Mouse (Mus musculus) hindbrain, postnatal 0 days (tissue): ENCODE data around the gene Bmp5. TPM values are rescaled to one million over a fixed set of nuclear protein-coding genes. Genes with fewer than 3 reads are reported as not detected.
A peak's percentile ranks its signal among the peaks of the same experiment; 100 is the strongest.

Experiments used
- ATAC-seq: fragments of 200-750 bp; cut with Nextera tagmentation; 2 replicates; pipeline ENCODE4 v1.8.0; 2017; ENCODE audit warnings: mild to moderate bottlenecking, moderate TSS enrichment, moderate library complexity
- DNase-seq: peaks from one replicate; pipeline ENCODE4 v3.0.0-alpha.2; 2015; ENCODE audit warnings: low spot score
- H3K27ac ChIP-seq: fragments of 300-500 bp; sonication (generic); 2 replicates; pipeline ENCODE4 v1.5.1; 2014; ENCODE audit warnings: mild to moderate bottlenecking
- H3K27me3 ChIP-seq: fragments of 300-500 bp; sonication (generic); 2 replicates; pipeline ENCODE4 v1.6.1; 2014; ENCODE audit warnings: low read length, mixed read lengths; ENCODE audit not compliant: insufficient read depth
- H3K36me3 ChIP-seq: fragments of 300-500 bp; sonication (generic); 2 replicates; pipeline ENCODE4 v1.6.1; 2014; ENCODE audit warnings: low read length, mixed read lengths; ENCODE audit not compliant: insufficient read depth
- H3K4me1 ChIP-seq: fragments of 300-500 bp; sonication (generic); 2 replicates; pipeline ENCODE4 v1.6.1; 2014; ENCODE audit warnings: antibody characterized with exemption, low read length, mixed read lengths; ENCODE audit not compliant: insufficient read depth
- H3K4me2 ChIP-seq: fragments of 300-500 bp; sonication (generic); 2 replicates; pipeline ENCODE4 v1.6.1; 2014; ENCODE audit warnings: low read depth, mild to moderate bottlenecking, low read length, moderate library complexity, mixed read lengths
- H3K4me3 ChIP-seq: fragments of 300-500 bp; sonication (generic); 2 replicates; pipeline ENCODE4 v1.5.1; 2014; ENCODE audit warnings: low read length
- H3K9ac ChIP-seq: fragments of 300-500 bp; sonication (generic); replicated peaks from 2 replicates; pipeline ENCODE4 v1.6.1; 2014; ENCODE audit warnings: mild to moderate bottlenecking, low read length, moderate library complexity, mixed read lengths
- H3K9me3 ChIP-seq: fragments of 300-500 bp; sonication (generic); 2 replicates; pipeline ENCODE4 v1.6.1; 2016; ENCODE audit warnings: low read length, mixed read lengths
- CTCF ChIP-seq: IDR thresholded peaks from 2 replicates; pipeline ENCODE4 v1.5.1; 2016; ENCODE audit warnings: antibody characterized with exemption, control low read depth, low read depth
- WGBS: fragments of 180-500 bp; shearing (Covaris S2); extraction: QIAGEN DNeasy Blood & Tissue Kit; methylation state at CpG from one replicate; pipeline ENCODE4 v1.1.7; 2014; 5-methylcytosine and 5-hydroxymethylcytosine counted together
- polyA plus RNA-seq: library from polyadenylated mRNA; unstranded; fragments of >200 nt; fragmentation: Nextera tagmentation; extraction: Ambion mirVana; gene quantifications from 2 replicates; pipeline ENCODE4 v1.2.1, GENCODE M21; 2015
- total RNA-seq: library from RNA; depleted of rRNA; stranded (reverse); fragments of >200 nt; gene quantifications from 2 replicates; pipeline ENCODE4 v1.2.3, GENCODE M21; 2014

Bmp5 gene
- total and polyA plus RNA-seq, 2 experiments from 2014 or later: 1.9 to 2.3 TPM

DNA sequence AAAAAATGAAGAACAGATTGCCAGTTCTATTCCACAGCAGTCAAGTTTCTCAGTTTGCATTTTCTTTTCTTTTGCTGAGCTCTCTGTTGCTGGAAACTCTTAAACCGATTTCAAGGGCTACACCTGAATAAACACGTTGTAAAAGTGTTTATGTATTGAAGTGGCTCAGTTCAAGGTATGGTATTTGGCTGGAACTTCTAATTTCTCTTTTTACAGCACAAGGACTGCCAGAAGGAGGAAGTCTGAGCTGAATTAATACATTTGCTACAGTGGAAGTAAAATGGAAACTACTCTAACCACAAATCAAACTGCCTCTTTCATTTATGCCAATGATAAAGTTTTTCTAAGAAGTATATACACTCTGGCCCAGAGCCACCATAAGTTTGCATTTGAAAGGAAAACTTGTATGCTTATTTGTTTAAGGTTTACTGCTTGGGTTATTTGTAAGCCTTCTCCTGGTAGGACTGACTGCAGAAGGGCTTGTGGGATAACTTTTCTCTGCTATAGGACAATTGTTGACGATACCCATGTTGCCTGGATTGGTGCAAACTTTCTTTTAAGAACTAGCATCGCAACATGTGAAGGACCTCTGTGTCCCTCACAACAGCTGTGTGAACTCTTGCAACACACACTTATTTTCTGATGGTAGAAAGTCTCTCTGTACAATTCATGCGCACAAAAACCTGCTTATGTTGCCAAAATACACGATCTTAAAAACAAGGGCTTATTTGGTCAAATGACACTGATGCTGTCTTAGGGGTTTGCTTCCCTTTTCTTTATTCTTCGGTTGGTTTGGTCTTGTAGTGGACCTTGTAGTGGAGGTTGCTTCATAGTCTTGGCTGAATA, 95.4 kb downstream of the Bmp5 start:
- no peak overlapping the region for H3K9ac ChIP-seq
- WGBS: 76% methylated on average over 7 of the region's 7 CpGs
- ATAC-seq (no peak), DNase-seq (no peak)
- TF ChIP-seq CTCF: no peak
- no peaks in the 10 kb centered on the region for H3K36me3 ChIP-seq
- no peaks in the 10 kb centered on the region for H3K27me3 ChIP-seq
- H3K9me3 ChIP-seq: no peaks in the 10 kb centered on the region
- no peak overlapping the region for H3K4me3 ChIP-seq
- H3K27ac ChIP-seq: no peak overlapping the region
- H3K4me1 ChIP-seq: no peaks in the 10 kb centered on the region
- H3K4me2 ChIP-seq: no peak overlapping the region

DNA sequence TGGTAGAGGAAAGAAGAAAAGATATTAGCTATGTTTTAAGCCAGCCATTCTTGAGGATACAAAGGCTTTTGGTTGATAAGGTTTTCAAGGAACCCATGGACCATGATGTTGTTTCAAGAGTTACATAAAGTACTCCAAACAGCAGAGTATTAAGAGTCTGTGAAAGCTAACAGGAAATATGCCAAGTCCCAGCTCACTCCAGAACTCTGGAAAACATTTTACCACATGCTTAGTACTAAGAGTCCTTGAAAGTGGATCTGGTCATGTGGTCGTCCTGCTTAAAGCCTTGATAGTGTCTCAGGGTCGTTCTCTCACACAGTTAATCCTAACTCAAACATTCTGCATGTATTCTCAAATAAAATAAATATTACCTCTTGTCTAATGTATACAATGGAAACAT, 101.2 kb downstream of the Bmp5 start:
- WGBS: 74% methylated on average over 2 of the region's 2 CpGs
- DNase-seq: no peak
- no peak for TF ChIP-seq CTCF

DNA sequence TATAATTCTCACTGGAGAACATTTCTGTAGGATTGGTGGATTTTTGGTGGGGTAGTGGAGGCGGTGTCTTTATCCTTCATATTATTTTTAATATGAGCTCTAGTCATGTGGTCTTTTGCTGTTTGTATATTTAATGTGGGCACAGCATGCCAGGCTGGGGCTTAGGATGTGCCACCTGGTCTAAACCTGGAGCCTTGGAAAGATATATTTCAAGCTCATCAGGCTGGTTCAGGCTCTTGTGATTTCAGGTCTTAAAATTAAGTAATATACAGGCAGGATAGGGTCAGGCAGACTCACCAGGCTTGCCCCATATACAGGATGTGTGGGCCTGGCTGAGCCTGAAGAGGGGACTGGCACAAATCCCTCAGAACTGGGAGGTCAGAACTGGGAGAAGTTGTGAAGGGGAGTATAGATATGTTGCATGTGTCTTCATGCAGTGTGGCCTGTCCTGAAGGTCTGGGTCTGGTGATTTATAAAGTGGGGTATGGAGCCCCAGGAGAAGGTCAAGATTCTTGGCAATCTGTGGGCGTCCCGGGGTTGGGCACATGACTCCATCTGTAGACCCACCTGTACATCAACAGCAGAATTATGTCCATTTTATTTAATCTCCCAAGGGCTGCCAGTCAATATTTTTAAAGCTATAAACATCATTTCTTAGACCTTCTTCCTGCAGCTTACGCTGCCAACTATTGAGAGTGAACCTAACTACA, 108.5 kb downstream of the Bmp5 start:
- Histone ChIP-seq H3K9me3 (no peaks in the 10 kb centered on the region), H3K4me2 (no peak overlapping the region), H3K27me3 (no peaks in the 10 kb centered on the region), H3K4me3 (no peak overlapping the region), H3K36me3 (no peaks in the 10 kb centered on the region), H3K27ac (no peak overlapping the region), H3K9ac (no peak overlapping the region), H3K4me1 (no peaks in the 10 kb centered on the region)
- TF ChIP-seq CTCF: no peak
- DNase-seq: no peak
- peak; percentile 38; the same call in 1 of the 2 replicates for ATAC-seq
- 89% methylated on average over 4 of the region's 4 CpGs for WGBS

More for the DNA sequence above, 101.2 kb downstream of the Bmp5 start:
- no peak overlapping the region for H3K4me2 ChIP-seq
- no peaks in the 10 kb centered on the region for H3K9me3 ChIP-seq
- no peak overlapping the region for H3K9ac ChIP-seq
- H3K4me3 ChIP-seq: no peak overlapping the region
- no peaks in the 10 kb centered on the region for H3K36me3 ChIP-seq
- H3K27me3 ChIP-seq: no peaks in the 10 kb centered on the region
- H3K4me1 ChIP-seq: no peaks in the 10 kb centered on the region
- ATAC-seq: no peak
- no peak overlapping the region for H3K27ac ChIP-seq

DNA sequence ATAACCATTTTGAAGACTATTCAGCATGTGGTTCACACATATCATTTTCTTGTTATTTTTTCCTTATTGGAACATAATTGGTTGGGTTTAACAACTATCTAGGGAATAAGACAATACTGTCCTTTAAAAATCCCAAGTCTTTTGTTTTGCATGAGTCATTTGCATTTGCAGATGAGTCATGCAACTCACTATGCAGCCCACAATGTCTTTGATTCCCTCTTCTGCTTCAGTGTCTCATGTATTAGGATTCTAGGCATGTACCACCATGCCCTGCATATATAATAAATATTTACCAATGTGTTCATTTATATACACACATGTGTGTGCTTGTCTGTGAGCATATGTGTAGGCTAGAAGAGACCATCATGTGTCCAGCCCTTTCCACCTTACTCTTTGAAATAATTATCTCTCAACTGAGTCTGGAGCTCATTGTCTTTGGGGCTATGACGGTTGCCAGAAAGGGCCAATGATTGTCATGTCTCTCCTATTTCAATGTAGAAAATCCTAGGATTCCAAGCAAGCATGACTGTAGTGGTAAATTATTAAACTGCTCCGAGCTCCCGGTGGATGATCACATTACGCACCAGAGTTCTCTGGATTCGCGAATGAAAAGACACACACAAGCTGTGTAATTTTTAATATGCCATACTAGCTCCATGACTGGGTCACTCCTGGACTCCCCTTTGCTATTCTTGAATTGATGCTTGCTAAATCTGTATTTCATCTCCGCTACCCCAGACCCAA, 111.8 kb downstream of the Bmp5 start:
- no peak for DNase-seq
- WGBS: 83% methylated on average over 7 of the region's 7 CpGs
- Histone ChIP-seq H3K27me3 (no peaks in the 10 kb centered on the region), H3K9me3 (0 out of 2 replicates have a peak, but pooled peaks cover 3% of the 10 kb centered on the region), H3K27ac (no peak overlapping the region), H3K4me2 (no peak overlapping the region), H3K36me3 (no peaks in the 10 kb centered on the region), H3K9ac (no peak overlapping the region), H3K4me3 (no peak overlapping the region), H3K4me1 (no peaks in the 10 kb centered on the region)
- no peak for ATAC-seq
- TF ChIP-seq CTCF: no peak

DNA sequence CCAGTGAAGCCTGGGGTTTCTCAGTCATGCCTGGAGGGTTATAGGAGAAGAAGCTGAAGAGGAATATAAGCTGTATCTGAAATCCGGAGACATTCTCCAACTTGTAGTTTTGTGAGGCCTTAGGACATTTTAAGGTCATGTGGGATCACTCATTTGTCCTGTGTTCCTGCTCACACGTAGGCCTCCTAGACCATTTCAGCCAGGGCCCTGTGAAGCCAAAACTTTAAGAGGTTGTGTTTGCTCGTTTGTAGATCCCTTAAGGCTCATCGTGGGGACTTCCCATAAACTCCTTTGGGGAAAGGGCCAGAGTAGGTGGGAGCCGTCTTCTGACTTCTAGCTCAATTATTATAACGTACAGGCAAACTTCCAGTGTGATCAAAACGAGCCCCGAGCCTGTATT, 121.8 kb downstream of the Bmp5 start:
- no peaks in the 10 kb centered on the region for H3K4me1 ChIP-seq
- no peaks in the 10 kb centered on the region for H3K27me3 ChIP-seq
- whole genome bisulfite sequencing: 84% methylated on average over 8 of the region's 8 CpGs
- no peak overlapping the region for H3K4me2 ChIP-seq
- TF ChIP-seq CTCF: no peak
- H3K4me3 ChIP-seq: no peak overlapping the region
- no peak overlapping the region for H3K9ac ChIP-seq
- no peak overlapping the region for H3K27ac ChIP-seq
- ATAC-seq: no peak
- no peak for DNase-seq
- H3K36me3 ChIP-seq: no peaks in the 10 kb centered on the region
- no peaks in the 10 kb centered on the region for H3K9me3 ChIP-seq

DNA sequence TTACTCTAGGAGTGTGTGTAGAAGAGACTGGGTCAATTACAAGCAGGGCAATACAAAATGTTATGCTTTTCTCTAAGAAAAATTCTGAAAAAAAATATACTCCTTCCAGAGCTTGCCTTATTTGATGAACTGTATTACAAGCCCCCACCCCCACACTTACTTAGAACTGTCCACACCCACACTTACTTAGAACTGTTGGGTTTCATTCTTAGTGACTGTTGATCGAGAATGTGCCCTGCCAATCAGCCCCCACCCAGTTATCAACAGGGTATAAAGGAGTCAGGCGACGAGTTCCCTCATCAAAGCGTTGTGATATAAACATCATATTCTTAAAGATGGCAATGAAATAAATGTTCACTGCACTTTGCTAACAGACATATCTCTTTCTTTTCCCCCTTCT, 122.9 kb downstream of the Bmp5 start:
- no peaks in the 10 kb centered on the region for H3K4me1 ChIP-seq
- WGBS: 86% methylated on average over 4 of the region's 4 CpGs

More for the DNA sequence above, 122.9 kb downstream of the Bmp5 start:
- Histone ChIP-seq H3K9me3 (no peaks in the 10 kb centered on the region), H3K27me3 (no peaks in the 10 kb centered on the region), H3K4me2 (no peak overlapping the region), H3K36me3 (no peaks in the 10 kb centered on the region), H3K4me3 (no peak overlapping the region), H3K9ac (no peak overlapping the region), H3K27ac (no peak overlapping the region)
- no peak for ATAC-seq
- DNase-seq: no peak
- TF ChIP-seq CTCF: no peak
